Mouse (Mus musculus): Measurements from ENCODE around the gene Dera.

Dera gene

DNA sequence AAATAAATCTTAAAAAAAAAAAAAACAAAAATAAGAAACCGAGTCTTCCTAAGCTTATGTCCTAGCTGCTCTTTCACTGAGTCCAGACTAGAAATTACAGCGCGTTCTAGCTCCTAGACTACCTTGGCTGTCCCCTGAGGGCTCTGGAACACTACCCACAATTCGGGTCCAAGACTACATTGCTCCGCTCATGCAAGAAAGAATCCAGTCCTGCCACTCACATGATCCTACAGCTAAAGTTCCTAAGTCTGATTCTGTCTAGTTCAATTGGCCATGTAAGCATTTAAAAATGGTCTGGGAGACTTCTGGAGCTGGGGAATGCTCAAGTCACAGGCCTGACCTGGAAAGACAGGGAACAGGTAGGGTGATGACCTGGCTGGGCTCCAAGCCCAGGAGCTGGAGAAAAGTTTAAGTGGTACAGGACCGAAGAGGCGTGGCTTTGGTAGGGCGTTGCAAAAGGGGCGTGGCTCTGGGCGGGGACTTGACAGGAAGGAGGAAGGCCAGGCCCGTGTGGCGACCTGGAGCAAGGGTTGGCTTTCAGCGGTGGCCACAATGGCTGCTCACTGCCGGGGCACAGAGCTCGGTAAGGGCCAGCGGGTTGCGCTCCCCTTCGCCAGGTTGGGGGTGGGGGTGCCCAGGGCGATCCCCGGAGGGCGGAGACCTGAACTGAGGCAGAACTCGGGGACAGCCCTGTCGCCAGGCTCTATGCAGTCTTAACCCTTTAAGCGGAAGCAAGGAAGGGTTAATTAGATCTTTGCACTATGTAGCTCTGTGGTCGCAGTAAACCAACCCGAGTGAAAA, at the start of gene Dera:
Dera (plus strand) TSS at position 491 of the 801 bp plus-strand sequence.
- TF ChIP-seq GATA4 (IDR thresholded peaks at IDR 0.05; ENCODE audit: insufficient replicate concordance, low read length), result no peak

DNA sequence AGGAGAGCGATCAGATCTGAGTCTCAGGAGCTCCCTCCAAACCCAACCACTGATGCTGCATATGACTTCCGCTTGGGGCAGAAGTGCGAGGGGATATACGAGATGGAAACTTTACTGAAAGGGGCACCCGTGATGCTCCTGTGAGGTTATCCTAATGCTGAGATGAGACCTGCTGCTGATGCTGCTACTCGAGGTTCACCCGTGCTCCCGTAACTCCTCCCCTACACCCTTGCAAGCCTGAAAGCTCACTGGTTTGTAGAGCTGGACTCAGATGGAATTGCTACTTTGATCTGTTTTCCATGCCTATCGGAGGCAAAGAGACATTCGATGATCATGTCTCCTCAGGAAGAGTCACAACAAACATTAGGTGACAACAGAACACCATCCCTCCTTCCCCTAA, 48.1 kb upstream of the Dera start:
- TF ChIP-seq GATA4 (IDR thresholded peaks at IDR 0.05; ENCODE audit: insufficient replicate concordance, low read length), result no peak

DNA sequence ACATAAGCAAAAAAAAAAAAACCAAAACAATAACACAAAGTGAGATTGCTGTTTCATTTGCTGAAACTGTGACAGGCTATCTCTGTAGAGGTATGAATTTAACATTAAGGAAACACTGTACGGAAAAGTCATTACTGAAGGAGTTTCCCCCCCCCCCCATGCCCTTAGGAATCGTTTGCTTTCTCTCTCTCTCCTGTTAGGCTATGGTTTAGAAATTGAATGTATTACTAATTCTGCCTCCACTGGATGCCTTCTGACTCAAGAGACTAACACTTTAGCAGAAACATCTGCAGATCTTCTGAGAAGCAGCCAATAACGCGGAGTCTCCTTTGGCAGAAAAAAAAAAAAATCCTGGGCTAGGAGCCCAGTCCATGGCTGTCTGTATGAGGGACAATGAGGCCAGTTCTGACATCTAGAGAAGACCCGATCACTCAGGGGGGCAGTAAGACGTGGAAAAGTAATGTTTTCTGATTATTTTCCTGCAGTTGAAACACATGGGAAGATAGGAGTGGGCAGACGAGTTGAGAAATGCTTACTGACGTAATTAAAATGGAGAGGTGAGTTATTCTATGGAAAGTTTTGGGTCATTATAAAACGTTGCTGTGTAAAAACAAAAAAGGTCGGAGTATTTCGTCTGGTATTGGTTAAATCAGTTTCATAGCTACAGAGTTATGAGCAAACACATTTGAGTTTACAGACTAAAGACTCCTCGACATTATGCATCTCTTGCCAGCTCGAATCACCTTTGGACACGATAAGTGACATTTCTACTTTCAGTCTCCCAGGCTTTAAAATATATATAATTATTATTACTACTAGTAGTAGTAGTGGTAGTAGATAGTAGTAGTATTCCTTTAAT, 43.9 kb upstream of the Dera start:
- TF ChIP-seq GATA4 (IDR thresholded peaks at IDR 0.05; ENCODE audit: insufficient replicate concordance, low read length), result no peak

DNA sequence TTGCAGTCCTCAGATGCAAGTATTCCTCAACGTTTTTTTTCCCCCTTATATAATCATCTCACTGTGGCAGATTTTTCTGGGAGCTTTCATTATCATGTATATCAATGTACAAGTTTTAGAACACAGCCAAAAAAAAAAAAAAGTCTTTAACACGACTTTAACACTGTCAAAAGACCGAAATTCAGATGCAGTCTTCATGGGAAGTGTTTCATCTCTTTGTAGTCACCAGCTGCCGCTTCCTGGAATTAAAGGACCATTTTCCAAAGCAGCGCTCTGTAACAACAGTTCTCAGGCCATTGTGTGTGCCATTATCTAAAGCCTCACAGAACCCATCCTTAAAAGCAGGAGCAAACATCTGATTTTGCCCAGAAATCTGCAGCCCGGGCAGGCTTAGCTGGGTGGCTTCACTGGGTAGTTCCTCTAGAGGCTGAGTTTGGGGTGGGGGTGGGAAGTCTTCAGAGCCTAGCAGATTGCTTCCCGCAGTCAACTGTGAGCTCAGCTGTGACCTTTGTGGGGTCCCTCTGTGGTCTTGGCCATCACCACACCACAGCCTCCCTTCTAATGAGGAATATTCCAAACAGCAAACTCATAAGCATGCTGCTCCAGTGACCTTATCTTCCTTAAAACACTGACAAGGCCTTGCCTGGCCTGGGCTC, 41.6 kb upstream of the Dera start:
- TF ChIP-seq GATA4 (IDR thresholded peaks at IDR 0.05; ENCODE audit: insufficient replicate concordance, low read length), result no peak

DNA sequence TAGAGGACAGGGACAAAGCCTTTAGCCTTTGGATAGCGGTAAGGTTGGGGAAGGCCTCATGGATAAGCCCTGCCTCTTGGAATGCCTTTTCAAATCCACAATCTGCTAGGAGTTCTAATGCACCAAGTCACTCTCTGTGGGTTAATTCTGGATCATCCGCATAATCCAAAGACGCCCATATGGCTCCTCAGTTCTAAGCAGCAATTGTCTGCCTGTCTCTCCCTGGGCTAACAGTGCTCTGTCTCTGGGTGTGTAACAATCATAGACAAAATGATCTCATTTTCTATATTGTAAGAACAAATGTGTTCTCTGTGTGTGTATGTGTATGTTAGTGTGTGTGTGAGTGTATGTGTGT, 41.1 kb upstream of the Dera start:
- no peak for TF ChIP-seq GATA4 (IDR thresholded peaks at IDR 0.05; ENCODE audit: insufficient replicate concordance, low read length)

DNA sequence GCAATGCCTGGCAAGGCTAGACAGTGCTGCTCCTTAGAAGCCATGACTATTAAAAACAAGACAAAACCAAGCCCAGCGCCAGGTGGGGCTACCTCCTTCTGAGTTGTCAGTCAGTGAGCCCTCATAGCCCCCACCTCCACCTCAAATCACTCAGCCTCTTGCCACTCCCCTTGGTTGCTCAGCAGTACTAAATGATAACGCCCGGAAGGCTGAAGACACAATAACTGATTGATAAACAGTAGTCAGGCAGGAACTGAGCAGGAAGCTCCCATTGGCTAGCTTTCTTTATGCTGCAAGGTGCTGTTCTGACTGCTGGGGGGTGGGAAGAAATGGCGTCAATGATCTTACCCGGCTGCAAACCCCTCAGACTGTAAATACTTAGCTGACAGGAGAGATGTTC, 37.5 kb upstream of the Dera start:
- no peak for TF ChIP-seq GATA4 (IDR thresholded peaks at IDR 0.05; ENCODE audit: insufficient replicate concordance, low read length)

DNA sequence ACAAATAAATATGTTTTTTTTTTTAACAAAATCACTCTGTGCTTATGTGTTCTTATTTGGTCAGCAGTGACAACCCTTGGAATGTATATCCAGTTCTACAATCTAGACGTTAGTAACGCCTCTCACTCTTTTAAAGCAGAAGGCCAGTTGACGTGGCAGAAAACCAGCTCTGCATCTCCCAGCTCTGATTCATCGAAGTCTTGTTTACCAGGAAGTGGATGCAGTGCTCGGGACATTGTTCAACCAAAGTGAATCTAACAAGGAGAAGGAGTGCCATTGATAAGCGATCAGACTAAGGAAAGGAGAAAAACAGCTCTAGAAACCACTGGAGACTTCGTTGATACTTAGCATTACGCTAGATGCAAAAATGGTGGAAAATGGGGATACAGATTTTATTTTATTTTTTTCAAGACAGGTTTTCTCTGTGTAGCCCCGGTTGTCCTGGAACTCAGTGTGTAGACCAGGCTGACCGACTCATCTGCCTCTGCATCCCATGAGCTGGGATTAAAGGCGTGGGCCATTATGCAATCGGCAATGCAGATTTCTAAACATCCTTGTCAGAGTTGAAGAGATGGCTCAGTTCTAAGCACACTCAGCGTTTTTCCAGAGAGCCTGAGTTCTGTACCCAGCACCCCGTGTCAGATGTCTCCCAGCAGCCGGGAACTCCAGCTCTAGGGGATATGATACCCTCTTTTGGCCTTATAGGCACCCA, 32.0 kb upstream of the Dera start:
- no peak for TF ChIP-seq GATA4 (IDR thresholded peaks at IDR 0.05; ENCODE audit: insufficient replicate concordance, low read length)

DNA sequence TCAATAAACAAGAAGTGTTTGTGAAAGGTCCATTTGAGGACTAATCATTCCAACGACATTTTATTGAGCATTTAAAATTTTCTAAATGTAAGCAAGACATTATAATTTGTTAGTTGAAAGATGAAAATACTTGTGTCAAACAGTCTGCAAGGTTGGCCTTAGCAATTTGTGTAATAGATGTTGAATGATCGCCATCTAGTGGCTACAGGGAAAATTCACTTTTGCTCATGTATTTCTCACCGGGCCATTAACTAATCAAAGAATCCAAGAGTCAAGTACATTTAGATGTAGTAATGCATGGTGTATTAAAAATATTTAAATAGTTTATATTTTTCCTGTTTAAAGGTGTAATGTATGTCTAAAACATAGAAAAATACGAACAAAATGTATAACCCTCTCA, 30.4 kb upstream of the Dera start:
- TF ChIP-seq GATA4 (IDR thresholded peaks at IDR 0.05; ENCODE audit: insufficient replicate concordance, low read length), result no peak

DNA sequence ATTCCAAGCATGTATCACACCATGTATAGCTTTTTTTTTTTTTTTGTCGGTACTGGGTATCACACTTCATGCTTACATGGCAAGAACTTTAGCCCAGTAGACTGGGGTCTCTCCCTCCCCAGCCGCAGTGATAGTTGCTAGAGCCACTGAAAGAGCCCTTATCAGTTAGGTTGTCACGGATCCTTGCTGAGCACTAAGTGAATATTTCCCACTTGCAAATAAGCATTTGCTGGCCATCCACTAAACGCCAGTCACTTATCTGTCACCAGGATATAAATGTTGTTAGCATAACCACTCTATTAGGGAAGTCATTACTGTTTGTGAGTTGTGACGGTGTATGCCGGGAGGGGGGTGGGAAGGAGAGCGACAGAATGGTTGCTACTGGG, 19.9 kb upstream of the Dera start:
- TF ChIP-seq GATA4 (IDR thresholded peaks at IDR 0.05; ENCODE audit: insufficient replicate concordance, low read length), result no peak

DNA sequence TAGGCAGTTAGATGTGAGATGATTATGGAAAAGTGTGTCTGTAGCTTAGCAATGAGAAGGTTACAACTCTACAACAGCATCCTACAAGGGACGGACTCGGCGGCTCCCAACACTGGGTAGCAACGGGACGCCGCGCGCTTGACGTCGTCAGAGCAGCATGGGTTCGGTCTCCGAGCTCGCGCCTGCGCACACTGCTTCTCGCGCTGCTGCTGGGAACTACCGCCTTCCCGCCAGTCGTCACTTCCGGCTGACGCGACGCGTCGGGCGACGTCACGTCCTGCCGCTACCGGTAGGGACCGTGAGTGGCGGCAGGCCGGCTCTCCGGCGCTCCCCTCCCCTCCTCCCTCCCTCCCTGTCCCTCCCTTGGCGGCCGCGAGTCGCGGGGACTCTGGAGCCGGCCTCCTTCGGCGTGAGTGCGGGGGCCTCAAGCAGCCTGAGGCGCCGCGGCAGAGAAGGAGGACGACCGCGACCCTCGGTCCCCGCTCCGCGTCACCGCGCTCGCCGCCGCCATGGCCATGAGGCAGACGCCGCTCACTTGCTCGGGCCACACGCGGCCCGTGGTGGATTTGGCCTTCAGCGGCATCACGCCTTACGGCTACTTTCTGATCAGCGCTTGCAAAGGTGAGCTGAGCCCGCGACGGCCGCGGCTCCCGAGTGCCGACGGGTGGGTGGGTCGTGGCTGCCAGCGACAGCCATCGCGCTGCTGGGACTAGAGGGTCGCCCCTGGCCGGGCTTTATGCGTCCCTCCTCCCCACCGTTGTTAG, 19.3 kb upstream of the Dera start, which contains the start of gene Strap:
Strap (plus strand) TSS at position 233 of the 764 bp plus-strand sequence.
- no peak for TF ChIP-seq GATA4 (IDR thresholded peaks at IDR 0.05; ENCODE audit: insufficient replicate concordance, low read length)

DNA sequence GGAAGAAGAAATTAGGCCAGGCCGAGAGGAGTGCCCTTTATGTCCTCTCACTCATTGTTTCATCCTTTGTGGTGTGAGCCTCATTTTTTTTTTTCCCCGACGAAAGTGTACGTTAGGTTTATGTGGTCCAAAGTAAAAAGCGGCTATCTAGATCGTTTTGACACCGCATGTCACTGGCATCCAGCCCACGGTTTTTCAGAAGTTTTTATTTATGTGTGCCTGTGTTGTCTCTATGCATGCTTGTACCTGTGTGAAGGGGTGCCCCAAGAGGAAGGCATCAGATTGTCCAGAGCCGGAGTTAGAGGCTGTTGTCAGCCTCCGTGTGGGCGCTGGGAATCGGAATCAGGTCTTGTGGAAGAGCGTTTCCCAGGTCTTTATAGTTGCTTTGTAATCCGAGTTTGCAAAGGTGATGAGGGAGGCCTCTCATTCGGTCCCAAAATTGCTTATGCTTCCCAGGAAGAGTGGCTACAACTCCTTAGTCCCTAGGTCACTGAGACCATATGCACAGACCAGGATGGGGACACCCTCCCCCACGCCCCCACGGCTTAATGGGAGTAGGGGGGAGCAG, 18.6 kb upstream of the Dera start:
- TF ChIP-seq GATA4 (IDR thresholded peaks at IDR 0.05; ENCODE audit: insufficient replicate concordance, low read length), result no peak

DNA sequence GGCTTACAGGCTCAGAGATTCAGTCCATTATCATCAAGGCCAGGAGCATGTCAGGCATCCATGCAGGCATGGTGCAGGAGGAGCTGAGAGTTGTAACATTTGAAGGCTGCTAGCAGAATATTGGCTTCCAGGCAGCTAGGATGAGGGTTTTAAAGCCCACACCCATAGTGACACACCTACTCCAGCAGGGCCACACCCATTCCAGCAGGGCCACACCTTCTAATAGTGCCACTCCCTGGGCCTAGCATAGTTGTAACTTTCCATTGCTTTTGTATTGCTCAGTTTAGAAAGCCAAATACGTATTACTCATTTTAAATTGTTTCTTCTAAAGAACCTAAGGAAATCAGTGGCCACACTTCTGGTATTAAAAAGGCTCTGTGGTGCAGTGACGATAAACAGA, 13.4 kb upstream of the Dera start:
- TF ChIP-seq GATA4 (IDR thresholded peaks at IDR 0.05; ENCODE audit: insufficient replicate concordance, low read length), result no peak

DNA sequence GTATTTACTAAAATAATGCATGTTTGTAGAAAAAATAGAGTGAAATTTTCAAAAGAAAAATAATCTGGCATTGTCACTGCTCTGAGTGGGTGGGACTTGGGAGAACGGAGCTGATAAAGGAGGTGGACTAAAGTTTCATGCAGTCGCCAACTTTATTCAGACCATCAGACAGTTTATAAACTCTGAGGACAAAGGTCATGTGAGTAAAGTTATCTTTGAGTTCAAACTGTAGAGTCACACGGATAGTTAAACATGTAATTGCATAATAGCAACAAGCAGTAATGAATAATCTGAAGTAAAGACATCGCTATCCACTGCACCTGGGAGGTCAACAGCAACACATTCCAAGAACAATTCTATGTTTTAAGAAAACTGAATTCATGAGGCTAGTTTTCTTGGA, 9.6 kb upstream of the Dera start:
- peak; percentile 52 for TF ChIP-seq GATA4 (IDR thresholded peaks at IDR 0.05; ENCODE audit: insufficient replicate concordance, low read length)

All from liver, adult (tissue).